Mouse (Mus musculus) urinary bladder, postnatal 14 days (tissue): ENCODE measurements around the gene Gm10719.
A peak's percentile ranks its signal among the peaks of the same experiment; 100 is the strongest.
"Not testable (repeated sequence)": the region's sequence is repeated elsewhere in the genome, so short reads cannot be mapped to it uniquely, and the experiment has no call there.

ENCODE experiments used
- DNase-seq: peaks from one replicate; pipeline ENCODE4 v3.0.0; 2021; ENCODE audit warnings: low spot score

Gm10719 gene

GRCm38 (mm10) chr9:3025653-3026052 is 8.4 kb downstream of the Gm10719 start:
- DNase-seq, result peak; percentile 71

GRCm38 (mm10) chr9:3026136-3026535 is 8.9 kb downstream of the Gm10719 start:
- not testable (repeated sequence) for DNase-seq

- not testable (repeated sequence) for DNase-seq
Measured at GRCm38 (mm10) chr9:3026741-3027140, 9.5 kb downstream of the Gm10719 start.

GRCm38 (mm10) chr9:3027200-3027599 is 10.0 kb downstream of the Gm10719 start:
- DNase-seq, result not testable (repeated sequence)

- DNase-seq, result peak; percentile 20
Measured at GRCm38 (mm10) chr9:3029276-3030000, 12.2 kb downstream of the Gm10719 start.

- not testable (repeated sequence) for DNase-seq
Measured at GRCm38 (mm10) chr9:3030677-3031318, 13.6 kb downstream of the Gm10719 start.

- DNase-seq, result not testable (repeated sequence)
Measured at GRCm38 (mm10) chr9:3034299-3034698, 17.1 kb downstream of the Gm10719 start, which contains the start of gene Gm17535. Gm17535 (plus strand) TSS chr9:3034599.

- DNase-seq, result not testable (repeated sequence)
Measured at GRCm38 (mm10) chr9:3036577-3036976, 19.4 kb downstream of the Gm10719 start, which contains the start of gene Gm10715. Gm10715 (plus strand) TSS chr9:3036877.

GRCm38 (mm10) chr9:3038161-3038560 is 21.0 kb downstream of the Gm10719 start:
- not testable (repeated sequence) for DNase-seq
